Mouse (Mus musculus) forebrain, postnatal 0 days (tissue): ENCODE results near the gene Ttc41. TPM values are rescaled to one million over a fixed set of nuclear protein-coding genes. Genes with fewer than 3 reads are reported as not detected.

ENCODE experiments used
- ATAC-seq: fragments of 200-750 bp; cut with Nextera tagmentation; 2 replicates; pipeline ENCODE4 v1.8.0; 2017; ENCODE audit warnings: mild to moderate bottlenecking, moderate library complexity
- DNase-seq: peaks from one replicate; pipeline ENCODE4 v3.0.0-alpha.2; 2015
- H3K27ac ChIP-seq: fragments of 300-500 bp; sonication (generic); 2 replicates; pipeline ENCODE4 v1.5.1; 2014; ENCODE audit warnings: low read depth, mild to moderate bottlenecking, antibody characterized with exemption, low read length, moderate library complexity, mixed read lengths
- H3K27me3 ChIP-seq: fragments of 300-500 bp; sonication (generic); 2 replicates; pipeline ENCODE4 v1.6.1; 2014; ENCODE audit warnings: mild to moderate bottlenecking, low read length, mixed read lengths; ENCODE audit not compliant: insufficient read depth
- H3K36me3 ChIP-seq: fragments of 300-500 bp; sonication (generic); 2 replicates; pipeline ENCODE4 v1.6.1; 2014; ENCODE audit warnings: mild to moderate bottlenecking, moderate library complexity; ENCODE audit not compliant: insufficient read depth
- H3K4me1 ChIP-seq: fragments of 300-500 bp; sonication (generic); 2 replicates; pipeline ENCODE4 v1.6.1; 2014; ENCODE audit warnings: antibody characterized with exemption; ENCODE audit not compliant: insufficient read depth
- H3K4me2 ChIP-seq: fragments of 300-500 bp; sonication (generic); 2 replicates; pipeline ENCODE4 v1.6.1; 2014; ENCODE audit warnings: low read depth, mild to moderate bottlenecking, moderate library complexity
- H3K4me3 ChIP-seq: fragments of 300-500 bp; sonication (generic); 2 replicates; pipeline ENCODE4 v1.5.1; 2014; ENCODE audit warnings: low read depth, low read length, mixed read lengths
- H3K9ac ChIP-seq: fragments of 300-500 bp; sonication (generic); 2 replicates; pipeline ENCODE4 v1.6.1; 2014; ENCODE audit warnings: mild to moderate bottlenecking
- H3K9me3 ChIP-seq: fragments of 300-500 bp; sonication (generic); 2 replicates; pipeline ENCODE4 v1.6.1; 2016; ENCODE audit warnings: low read length
- CTCF ChIP-seq: sonication (generic); IDR thresholded peaks from 2 replicates; pipeline ENCODE4 v1.5.1; 2016; ENCODE audit warnings: antibody characterized with exemption, control low read depth, low read depth
- WGBS: fragments of 180-500 bp; shearing (Covaris S2); extraction: QIAGEN DNeasy Blood & Tissue Kit; methylation state at CpG from one replicate; pipeline ENCODE4 v1.1.7; 2014; 5-methylcytosine and 5-hydroxymethylcytosine counted together
- polyA plus RNA-seq: library from polyadenylated mRNA; unstranded; fragments of >200 nt; fragmentation: Nextera tagmentation; extraction: Ambion mirVana; gene quantifications from 2 replicates; pipeline ENCODE4 v1.2.1, GENCODE M21; 2015
- total RNA-seq: library from RNA; depleted of rRNA; stranded (reverse); fragments of >200 nt; gene quantifications from 2 replicates; pipeline ENCODE4 v1.2.3, GENCODE M21; 2014

The Ttc41 gene
- total and polyA plus RNA-seq, 2 experiments from 2014 or later: 1.2 to 1.6 TPM

DNA sequence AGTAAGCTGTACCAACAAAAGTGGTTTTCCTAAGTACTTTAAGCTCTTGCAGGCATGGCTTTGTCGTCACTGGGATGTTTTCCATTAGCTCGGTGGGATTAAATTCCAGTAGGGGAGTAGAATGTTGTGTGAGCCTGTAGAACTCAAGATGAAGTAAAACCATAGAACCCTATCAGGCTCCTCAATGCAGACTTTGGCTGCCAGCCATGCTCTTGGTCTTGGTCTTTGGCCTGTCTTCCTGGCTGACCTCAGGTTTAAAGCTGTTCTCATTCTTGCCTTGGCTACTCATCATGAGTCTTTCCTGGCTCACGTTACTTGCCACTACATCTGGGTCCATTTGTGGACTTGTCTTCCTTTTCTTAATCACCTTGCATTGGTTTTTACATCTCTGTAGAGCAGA, 6.5 kb downstream of the Ttc41 start:
- no peaks in the 10 kb centered on the region for H3K27me3 ChIP-seq
- ATAC-seq (no peak), DNase-seq (no peak)
- 70% methylated on average over 3 of the region's 3 CpGs for WGBS
- no peak overlapping the region for H3K4me3 ChIP-seq
- H3K27ac ChIP-seq: no peak overlapping the region
- H3K4me2 ChIP-seq: no peak overlapping the region
- no peak overlapping the region for H3K9ac ChIP-seq
- H3K36me3 ChIP-seq: no peaks in the 10 kb centered on the region
- no peaks in the 10 kb centered on the region for H3K4me1 ChIP-seq
- TF ChIP-seq CTCF: no peak
- H3K9me3 ChIP-seq: no peaks in the 10 kb centered on the region

DNA sequence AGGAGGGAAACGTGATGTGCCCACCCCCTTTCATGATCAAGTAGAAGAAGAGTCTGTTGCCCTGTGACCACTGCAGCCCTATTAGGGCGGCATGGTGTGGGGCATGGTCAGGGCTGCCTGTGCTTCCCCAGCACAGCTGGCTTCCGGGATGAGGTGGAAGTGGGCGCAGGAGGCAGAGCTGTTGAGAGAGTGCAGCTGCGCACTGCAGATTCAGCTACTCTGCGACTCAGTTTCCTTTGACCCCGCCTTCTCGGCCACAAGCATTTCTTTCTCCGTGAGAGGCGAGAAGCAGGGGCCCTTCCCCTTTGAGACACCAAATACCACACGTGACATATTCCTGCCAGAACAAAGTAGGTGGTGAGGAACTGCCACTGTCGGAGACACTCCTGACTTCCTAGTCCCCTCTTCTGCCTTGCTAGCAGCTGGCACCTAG, 22.0 kb downstream of the Ttc41 start:
- no peaks in the 10 kb centered on the region for H3K36me3 ChIP-seq
- peak overlapping the region; percentile 53 for H3K4me2 ChIP-seq
- DNase-seq: peak; percentile 49
- 0 out of 2 replicates have a peak overlapping the region, but pooled peaks have one; percentile 2 for H3K27ac ChIP-seq
- no peaks in the 10 kb centered on the region for H3K4me1 ChIP-seq
- no peak for TF ChIP-seq CTCF
- H3K4me3 ChIP-seq: peak overlapping the region; percentile 19; the same call in 1 of the 2 replicates
- 7% methylated on average over 12 of the region's 12 CpGs for WGBS
- H3K9ac ChIP-seq: peak overlapping the region; percentile 33; the same call in 1 of the 2 replicates
- H3K27me3 ChIP-seq: no peaks in the 10 kb centered on the region
- peak; percentile 76 for ATAC-seq
- no peaks in the 10 kb centered on the region for H3K9me3 ChIP-seq

DNA sequence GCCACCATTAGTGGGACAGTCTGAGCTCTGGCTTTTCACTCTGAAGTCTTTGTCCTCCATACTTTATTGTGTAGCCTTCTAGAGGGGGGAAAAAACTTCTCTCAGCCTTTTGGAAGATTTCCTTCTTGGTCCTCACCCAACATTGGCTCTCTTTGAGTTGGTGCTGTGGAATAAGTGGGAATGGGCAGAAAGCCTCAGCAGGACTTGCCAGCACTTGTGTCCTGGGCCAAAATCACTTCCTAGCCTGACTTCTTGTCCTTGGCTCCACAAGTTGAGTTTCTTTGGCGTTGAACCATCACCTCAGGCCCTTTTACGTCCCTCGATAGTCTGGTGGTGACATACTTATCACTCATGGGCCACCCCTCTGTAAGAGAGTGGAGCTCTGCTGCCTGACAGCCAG, 22.6 kb downstream of the Ttc41 start:
- peak; percentile 14 for DNase-seq
- H3K27ac ChIP-seq: no peak overlapping the region
- no peak overlapping the region for H3K9ac ChIP-seq
- TF ChIP-seq CTCF: no peak
- no peaks in the 10 kb centered on the region for H3K36me3 ChIP-seq
- no peaks in the 10 kb centered on the region for H3K4me1 ChIP-seq
- H3K9me3 ChIP-seq: no peaks in the 10 kb centered on the region
- ATAC-seq: no peak; the same call in 1 of the 2 replicates
- H3K4me2 ChIP-seq: 0 out of 2 replicates have a peak overlapping the region, but pooled peaks have one; percentile 53
- no peaks in the 10 kb centered on the region for H3K27me3 ChIP-seq
- H3K4me3 ChIP-seq: no peak overlapping the region
- 76% methylated on average over 3 of the region's 3 CpGs for WGBS

DNA sequence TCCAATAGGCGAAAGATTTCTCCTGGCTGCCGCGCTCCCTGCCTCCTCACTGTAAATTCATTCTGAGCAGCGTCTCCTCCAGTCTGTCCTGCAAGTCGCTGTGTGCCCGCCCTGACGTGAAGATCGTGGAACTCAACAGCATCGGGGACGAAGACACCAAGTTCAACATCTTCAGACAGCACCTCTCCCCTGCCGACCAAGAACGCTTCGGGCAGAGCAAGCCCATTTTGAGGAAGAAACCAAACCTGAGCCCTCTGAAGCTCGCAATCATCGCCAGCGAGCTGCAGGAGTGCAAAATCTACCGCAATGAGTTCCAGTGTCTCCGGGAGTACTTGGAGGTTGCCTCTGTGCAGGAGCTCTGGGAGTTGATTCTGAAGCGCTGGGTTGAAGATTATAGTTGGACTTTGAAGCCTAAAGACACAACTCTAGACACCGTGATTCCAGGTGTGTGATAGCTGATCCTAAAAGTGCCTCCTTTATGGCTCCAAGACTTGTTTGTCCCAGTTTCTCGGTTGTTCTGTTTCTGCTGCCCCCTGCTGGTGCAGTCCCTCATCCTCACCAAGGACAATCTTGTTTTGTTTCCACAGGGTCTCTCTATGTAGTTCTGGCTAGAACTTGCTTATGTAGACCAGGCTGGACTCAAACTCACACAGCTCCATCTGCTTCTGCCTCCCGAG, 25.4 kb downstream of the Ttc41 start:
- Histone ChIP-seq H3K4me2 (peak overlapping the region; percentile 63), H3K9ac (peak overlapping the region; percentile 45), H3K4me3 (peak overlapping the region; percentile 46), H3K27me3 (no peaks in the 10 kb centered on the region), H3K27ac (no peak overlapping the region), H3K9me3 (no peaks in the 10 kb centered on the region), H3K36me3 (no peaks in the 10 kb centered on the region), H3K4me1 (no peaks in the 10 kb centered on the region)
- peak; percentile 83 for TF ChIP-seq CTCF
- WGBS: 9% methylated on average over 22 of the region's 22 CpGs
- DNase-seq (peak; percentile 87), ATAC-seq (peak; percentile 64)

DNA sequence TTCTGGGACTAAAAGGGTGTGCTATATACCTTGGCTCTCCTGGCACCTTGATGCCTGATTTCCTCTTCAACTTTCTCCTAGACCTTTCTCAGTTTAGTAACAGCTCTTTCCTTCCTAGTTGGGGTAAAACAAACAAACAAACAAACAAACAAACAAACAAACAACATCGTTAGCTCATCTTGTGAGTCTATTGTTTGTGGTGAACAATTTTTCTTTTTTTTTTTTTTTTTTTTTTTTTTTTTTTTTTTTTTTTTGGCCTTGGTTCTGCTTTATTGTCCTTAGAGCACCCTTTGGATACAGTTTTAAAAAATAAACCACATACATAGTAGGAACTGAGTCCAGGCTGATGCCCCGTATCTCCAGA, 25.9 kb downstream of the Ttc41 start:
- no peaks in the 10 kb centered on the region for H3K9me3 ChIP-seq
- no peak overlapping the region for H3K27ac ChIP-seq
- no peaks in the 10 kb centered on the region for H3K36me3 ChIP-seq
- H3K4me1 ChIP-seq: no peaks in the 10 kb centered on the region
- no peak for TF ChIP-seq CTCF
- H3K27me3 ChIP-seq: no peaks in the 10 kb centered on the region
- H3K9ac ChIP-seq: no peak overlapping the region
- DNase-seq (no peak), ATAC-seq (no peak)
- H3K4me2 ChIP-seq: no peak overlapping the region
- no peak overlapping the region for H3K4me3 ChIP-seq
- 69% methylated on average over 2 of the region's 2 CpGs for WGBS

DNA sequence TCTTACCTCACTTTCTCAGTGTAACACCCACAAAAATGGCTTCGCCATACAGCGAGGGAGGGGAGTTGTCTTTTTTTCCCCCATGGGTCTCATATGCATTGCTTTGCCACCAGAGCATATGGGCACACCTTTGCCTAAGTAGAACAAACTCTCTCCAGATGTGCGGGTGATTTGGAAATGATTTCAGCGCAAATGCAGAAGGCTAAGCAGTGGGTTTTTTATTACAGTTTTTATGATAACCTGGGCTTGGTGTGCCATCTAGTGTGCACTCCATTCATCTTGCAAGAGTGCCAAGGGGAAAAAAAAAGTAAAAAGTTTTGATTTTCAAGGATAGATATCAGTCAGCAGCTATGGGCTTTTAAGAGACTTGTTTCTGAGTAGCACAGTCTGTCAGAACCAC, 29.4 kb downstream of the Ttc41 start:
- no peak overlapping the region for H3K27ac ChIP-seq
- 88% methylated on average over 4 of the region's 4 CpGs for WGBS
- H3K4me3 ChIP-seq: no peak overlapping the region
- no peaks in the 10 kb centered on the region for H3K9me3 ChIP-seq
- no peaks in the 10 kb centered on the region for H3K4me1 ChIP-seq
- DNase-seq (peak; percentile 26), ATAC-seq (no peak)
- H3K4me2 ChIP-seq: no peak overlapping the region
- peak; percentile 43 for TF ChIP-seq CTCF
- H3K27me3 ChIP-seq: no peaks in the 10 kb centered on the region
- no peaks in the 10 kb centered on the region for H3K36me3 ChIP-seq
- no peak overlapping the region for H3K9ac ChIP-seq

DNA sequence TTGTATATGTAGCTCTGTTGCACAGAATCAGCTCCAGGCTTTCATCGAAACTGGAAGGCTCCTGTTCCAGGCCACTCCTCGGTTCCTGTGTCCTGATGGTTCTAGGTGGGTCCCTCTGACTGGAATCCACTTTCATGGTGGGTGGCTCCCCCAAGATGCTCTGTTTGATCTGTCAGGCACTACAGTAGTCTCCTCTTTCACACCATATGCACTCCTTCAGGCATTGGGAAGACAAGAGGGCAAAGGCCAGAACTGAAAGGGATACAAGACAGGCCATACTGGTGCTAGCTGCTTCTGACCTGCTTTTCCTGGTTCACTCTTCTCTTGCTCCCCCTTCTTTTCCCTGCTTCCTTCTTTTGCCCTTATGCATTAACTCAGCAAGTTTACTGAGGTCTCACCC, 37.3 kb downstream of the Ttc41 start:
- H3K9ac ChIP-seq: no peak overlapping the region
- DNase-seq (no peak), ATAC-seq (no peak)
- no peak overlapping the region for H3K27ac ChIP-seq
- no peaks in the 10 kb centered on the region for H3K27me3 ChIP-seq
- H3K9me3 ChIP-seq: no peaks in the 10 kb centered on the region
- H3K4me2 ChIP-seq: no peak overlapping the region
- H3K4me3 ChIP-seq: no peak overlapping the region
- no peaks in the 10 kb centered on the region for H3K4me1 ChIP-seq
- 95% methylated on average over 2 of the region's 2 CpGs for WGBS
- TF ChIP-seq CTCF: no peak
- no peaks in the 10 kb centered on the region for H3K36me3 ChIP-seq
